Mouse (Mus musculus) T-helper 17 cell (primary cell): ENCODE measurements at regions not wholly inside any gene's neighbourhood (a gene's known extent, or its start where the extent isn't known, plus 50 kb on each side); places are given as distances from the start of the nearest gene placed in this dataset.

Source experiments
- in situ Hi-C, 2 experiments: fragments of 300-600 bp; cut with MboI, MseI; formaldehyde crosslinking; loops; 1 replicate in 1 of 2; 2 replicates in 1 of 2; pipeline ENCODE4 v1.15.1; 2025; ENCODE audit warnings: high pct_unique_total_duplicates in 2 of 2

GRCm38 (mm10) chr1:128685467-128686137 lies 93.5 kb upstream of the Cxcr4 start:
- in situ Hi-C loops, result loop anchor here in 1 of 2 experiments (5.0 kb wide), 1 partner anchor 42 kb away; no protein-coding TSS in a partner anchor

GRCm38 (mm10) chr1:128682942-128683341 lies 90.8 kb upstream of the Cxcr4 start:
- in situ Hi-C loops, result no loop called here

- in situ Hi-C loops, result no loop called here
Observed at GRCm38 (mm10) chr1:128681261-128681660, 89.2 kb upstream of the Cxcr4 start.

- in situ Hi-C loops, result no loop called here
Observed at GRCm38 (mm10) chr1:128680538-128680937, 88.4 kb upstream of the Cxcr4 start.

- in situ Hi-C loops, result no loop called here
Observed at GRCm38 (mm10) chr1:128680012-128680411, 87.9 kb upstream of the Cxcr4 start.

GRCm38 (mm10) chr1:128679005-128679980 lies 87.2 kb upstream of the Cxcr4 start:
- in situ Hi-C loops, result no loop called here

- in situ Hi-C loops, result no loop called here
Observed at GRCm38 (mm10) chr1:128675538-128675937, 83.4 kb upstream of the Cxcr4 start.

GRCm38 (mm10) chr1:128672306-128672705 lies 80.2 kb upstream of the Cxcr4 start:
- in situ Hi-C loops, result loop anchor here in 1 of 2 experiments (5.0 kb wide), 1 partner anchor 45 kb away; no protein-coding TSS in a partner anchor

GRCm38 (mm10) chr1:128671495-128671894 lies 79.4 kb upstream of the Cxcr4 start:
- in situ Hi-C loops, result loop anchor here in 1 of 2 experiments (5.0 kb wide), 1 partner anchor 46 kb away; no protein-coding TSS in a partner anchor

GRCm38 (mm10) chr1:128671016-128671415 lies 78.9 kb upstream of the Cxcr4 start:
- in situ Hi-C loops, result loop anchor here in 1 of 2 experiments (5.0 kb wide), 1 partner anchor 46 kb away; no protein-coding TSS in a partner anchor

- in situ Hi-C loops, result no loop called here
Observed at GRCm38 (mm10) chr1:128669241-128669666, 77.2 kb upstream of the Cxcr4 start.

GRCm38 (mm10) chr1:128668718-128669117 lies 76.6 kb upstream of the Cxcr4 start:
- in situ Hi-C loops, result no loop called here

GRCm38 (mm10) chr1:128667121-128667762 lies 75.1 kb upstream of the Cxcr4 start:
- in situ Hi-C loops, result no loop called here

- in situ Hi-C loops, result loop anchor here in 1 of 2 experiments (5.0 kb wide), 1 partner anchor 46 kb away; no protein-coding TSS in a partner anchor
Observed at GRCm38 (mm10) chr1:128663207-128663606, 71.1 kb upstream of the Cxcr4 start.

GRCm38 (mm10) chr1:128659857-128660256 lies 67.8 kb upstream of the Cxcr4 start:
- in situ Hi-C loops, result loop anchor here in 1 of 2 experiments (5.0 kb wide), 1 partner anchor 43 kb away; no protein-coding TSS in a partner anchor

- in situ Hi-C loops, result no loop called here
Observed at GRCm38 (mm10) chr1:128658802-128659201, 66.7 kb upstream of the Cxcr4 start.

GRCm38 (mm10) chr1:128654099-128654862 lies 62.2 kb upstream of the Cxcr4 start:
- in situ Hi-C loops, result no loop called here

- in situ Hi-C loops, result no loop called here
Observed at GRCm38 (mm10) chr1:128650596-128650995, 58.5 kb upstream of the Cxcr4 start.

GRCm38 (mm10) chr1:128649490-128650178 lies 57.5 kb upstream of the Cxcr4 start:
- in situ Hi-C loops, result no loop called here

GRCm38 (mm10) chr1:128643316-128643776 lies 51.3 kb upstream of the Cxcr4 start:
- in situ Hi-C loops, result no loop called here
